Mouse (Mus musculus) kidney, postnatal 0 days (tissue): Measurements from ENCODE around the gene Kank4. TPM values are rescaled to one million over a fixed set of nuclear protein-coding genes. Genes with fewer than 3 reads are reported as not detected.

Experiments
- ATAC-seq: fragments of 200-750 bp; cut with Nextera tagmentation; replicated peaks from 2 replicates; pipeline ENCODE4 v1.8.0; 2017; ENCODE audit warnings: low read depth, moderate number of reproducible peaks, moderate TSS enrichment, moderate library complexity; ENCODE audit not compliant: low FRiP score
- DNase-seq: peaks from one replicate; pipeline ENCODE4 v3.0.0-alpha.2; 2016; ENCODE audit warnings: low spot score
- H3K27ac ChIP-seq: fragments of 300-500 bp; sonication (generic); 2 replicates; pipeline ENCODE4 v1.5.1; 2014; ENCODE audit warnings: mild to moderate bottlenecking
- H3K27me3 ChIP-seq: fragments of 300-500 bp; sonication (generic); 2 replicates; pipeline ENCODE4 v1.6.1; 2014; ENCODE audit warnings: low read length, mixed read lengths; ENCODE audit not compliant: insufficient read depth
- H3K36me3 ChIP-seq: fragments of 300-500 bp; sonication (generic); 2 replicates; pipeline ENCODE4 v1.6.1; 2014; ENCODE audit warnings: low read length, mixed read lengths; ENCODE audit not compliant: insufficient read depth
- H3K4me1 ChIP-seq: fragments of 300-500 bp; sonication (generic); replicated peaks from 2 replicates; pipeline ENCODE4 v1.6.1; 2014; ENCODE audit warnings: antibody characterized with exemption, low read length, mixed read lengths; ENCODE audit not compliant: insufficient read depth
- H3K4me2 ChIP-seq: fragments of 300-500 bp; sonication (generic); 2 replicates; pipeline ENCODE4 v1.6.1; 2014; ENCODE audit warnings: mild to moderate bottlenecking, low read length, moderate library complexity, mixed read lengths
- H3K4me3 ChIP-seq: fragments of 300-500 bp; sonication (generic); replicated peaks from 2 replicates; pipeline ENCODE4 v1.5.1; 2014; ENCODE audit warnings: low read depth, low read length
- H3K9ac ChIP-seq: fragments of 300-500 bp; sonication (generic); 2 replicates; pipeline ENCODE4 v1.6.1; 2014; ENCODE audit warnings: low read depth, low read length
- H3K9me3 ChIP-seq: fragments of 300-500 bp; sonication (generic); replicated peaks from 2 replicates; pipeline ENCODE4 v1.6.1; 2016; ENCODE audit warnings: low read length, inconsistent platforms, mixed read lengths
- CTCF ChIP-seq: IDR thresholded peaks from 2 replicates; pipeline ENCODE4 v1.5.1; 2016; ENCODE audit warnings: antibody characterized with exemption, low read depth, mild to moderate bottlenecking, moderate library complexity
- WGBS: fragments of 180-500 bp; shearing (Covaris S2); extraction: QIAGEN DNeasy Blood & Tissue Kit; methylation state at CpG from one replicate; pipeline ENCODE4 v1.1.7; 2014; 5-methylcytosine and 5-hydroxymethylcytosine counted together
- polyA plus RNA-seq: library from polyadenylated mRNA; unstranded; fragments of >200 nt; fragmentation: Nextera tagmentation; extraction: Ambion mirVana; gene quantifications from 2 replicates; pipeline ENCODE4 v1.2.1, GENCODE M21; 2015

Gene Kank4
- polyA plus RNA-seq, 1 experiment from 2014 or later, result 2.3 TPM

- H3K27ac ChIP-seq, result no peak overlapping the region
- no peak for TF ChIP-seq CTCF
- DNase-seq, result no peak
- H3K27me3 ChIP-seq, result no peaks in the 10 kb centered on the region
- 0 out of 2 replicates have a peak, but pooled peaks cover 5% of the 10 kb centered on the region for H3K4me1 ChIP-seq
- no peaks in the 10 kb centered on the region for H3K36me3 ChIP-seq
- H3K9ac ChIP-seq, result no peak overlapping the region
- no peaks in the 10 kb centered on the region for H3K9me3 ChIP-seq
- 87% methylated on average over 4 of the region's 4 CpGs for WGBS
- ATAC-seq, result no peak
- no peak overlapping the region for H3K4me2 ChIP-seq
- H3K4me3 ChIP-seq, result no peak overlapping the region
Measured at GRCm38 (mm10) chr4:98754456-98754855, 62.9 kb downstream of the Kank4 start.

- 15% methylated on average over 7 of the region's 7 CpGs for WGBS
- no peaks in the 10 kb centered on the region for H3K27me3 ChIP-seq
- H3K4me1 ChIP-seq, result no peaks in the 10 kb centered on the region; the same call in 1 of the 2 replicates
- H3K36me3 ChIP-seq, result no peaks in the 10 kb centered on the region
- H3K4me3 ChIP-seq, result no peak overlapping the region
- ATAC-seq (peak; percentile 59; the same call in 1 of the 2 replicates), DNase-seq (peak; percentile 79)
- TF ChIP-seq CTCF, result no peak; the same call in 1 of the 2 replicates
- no peaks in the 10 kb centered on the region for H3K9me3 ChIP-seq
- H3K27ac ChIP-seq, result peak overlapping the region; percentile 51; the same call in 1 of the 2 replicates
- no peak overlapping the region for H3K4me2 ChIP-seq
- H3K9ac ChIP-seq, result no peak overlapping the region
Measured at GRCm38 (mm10) chr4:98743906-98744210, 73.5 kb downstream of the Kank4 start.

GRCm38 (mm10) chr4:98743209-98743905 lies 74.0 kb downstream of the Kank4 start:
- no peak overlapping the region for H3K9ac ChIP-seq
- DNase-seq (peak; percentile 57), ATAC-seq (no peak; the same call in 1 of the 2 replicates)
- no peaks in the 10 kb centered on the region for H3K27me3 ChIP-seq
- no peaks in the 10 kb centered on the region; the same call in 1 of the 2 replicates for H3K4me1 ChIP-seq
- H3K4me2 ChIP-seq, result no peak overlapping the region
- no peak overlapping the region for H3K4me3 ChIP-seq
- 39% methylated on average over 3 of the region's 3 CpGs for WGBS
- H3K9me3 ChIP-seq, result no peaks in the 10 kb centered on the region
- H3K27ac ChIP-seq, result peak overlapping the region; percentile 51; the same call in 1 of the 2 replicates
- H3K36me3 ChIP-seq, result no peaks in the 10 kb centered on the region
- no peak for TF ChIP-seq CTCF

GRCm38 (mm10) chr4:98739753-98740152 lies 77.6 kb downstream of the Kank4 start:
- no peaks in the 10 kb centered on the region; the same call in 1 of the 2 replicates for H3K4me1 ChIP-seq
- H3K27ac ChIP-seq, result no peak overlapping the region
- DNase-seq (peak; percentile 86), ATAC-seq (no peak; the same call in 1 of the 2 replicates)
- no peaks in the 10 kb centered on the region for H3K27me3 ChIP-seq
- TF ChIP-seq CTCF, result peak; percentile 81
- H3K36me3 ChIP-seq, result no peaks in the 10 kb centered on the region
- no peak overlapping the region for H3K4me2 ChIP-seq
- no peak overlapping the region for H3K4me3 ChIP-seq
- H3K9me3 ChIP-seq, result no peaks in the 10 kb centered on the region
- 41% methylated on average over 2 of the region's 2 CpGs for WGBS
- H3K9ac ChIP-seq, result no peak overlapping the region

GRCm38 (mm10) chr4:98733660-98734059 lies 83.7 kb downstream of the Kank4 start:
- H3K27me3 ChIP-seq, result no peaks in the 10 kb centered on the region
- 94% methylated on average over 16 of the region's 16 CpGs for WGBS
- DNase-seq (no peak), ATAC-seq (no peak)
- H3K4me2 ChIP-seq, result no peak overlapping the region
- no peak overlapping the region for H3K27ac ChIP-seq
- no peaks in the 10 kb centered on the region for H3K4me1 ChIP-seq
- H3K9ac ChIP-seq, result no peak overlapping the region
- TF ChIP-seq CTCF, result no peak
- H3K36me3 ChIP-seq, result no peaks in the 10 kb centered on the region
- no peak overlapping the region for H3K4me3 ChIP-seq
- H3K9me3 ChIP-seq, result no peaks in the 10 kb centered on the region

- no peaks in the 10 kb centered on the region for H3K36me3 ChIP-seq
- TF ChIP-seq CTCF, result no peak
Measured at GRCm38 (mm10) chr4:98728716-98729115, 88.6 kb downstream of the Kank4 start.

GRCm38 (mm10) chr4:98727959-98728347 lies 89.4 kb downstream of the Kank4 start:
- 9% methylated on average over 10 of the region's 10 CpGs for WGBS

More at GRCm38 (mm10) chr4:98728716-98729115, 88.6 kb downstream of the Kank4 start:
- Histone ChIP-seq H3K27ac (no peak overlapping the region), H3K9me3 (no peaks in the 10 kb centered on the region), H3K4me3 (no peak overlapping the region), H3K9ac (no peak overlapping the region), H3K4me1 (0 out of 2 replicates have a peak, but pooled peaks cover 3% of the 10 kb centered on the region), H3K4me2 (no peak overlapping the region), H3K27me3 (0 out of 2 replicates have a peak, but pooled peaks cover 7% of the 10 kb centered on the region)
- no peak for ATAC-seq
- 62% methylated on average over 7 of the region's 7 CpGs for WGBS
- no peak for DNase-seq

More at GRCm38 (mm10) chr4:98727959-98728347, 89.4 kb downstream of the Kank4 start:
- no peak overlapping the region for H3K27ac ChIP-seq
- no peak for ATAC-seq
- H3K4me2 ChIP-seq, result peak overlapping the region; percentile 51
- H3K36me3 ChIP-seq, result no peaks in the 10 kb centered on the region
- 0 out of 2 replicates have a peak, but pooled peaks cover 3% of the 10 kb centered on the region for H3K4me1 ChIP-seq
- no peak overlapping the region for H3K9ac ChIP-seq
- DNase-seq, result peak; percentile 29
- H3K27me3 ChIP-seq, result 0 out of 2 replicates have a peak, but pooled peaks cover 7% of the 10 kb centered on the region
- peak overlapping the region; percentile 13 for H3K4me3 ChIP-seq
- TF ChIP-seq CTCF, result no peak
- H3K9me3 ChIP-seq, result no peaks in the 10 kb centered on the region
